Mouse (Mus musculus) yolk sac, embryonic 10.5 days (tissue): Measurements from ENCODE around the gene Tmem60.
A peak's percentile ranks its signal among the peaks of the same experiment; 100 is the strongest.

ENCODE experiments used
- DNase-seq: peaks from one replicate; pipeline ENCODE4 v3.0.0-alpha.2; 2017; ENCODE audit warnings: low spot score

Gene Tmem60

GRCm38 (mm10) chr5:20911741-20912140 is 29.8 kb downstream of the Tmem60 start:
- no peak for DNase-seq

- DNase-seq: peak; percentile 40
These were observed 31.6 kb downstream of the Tmem60 start for GRCm38 (mm10) chr5:20913372-20914275.

- no peak for DNase-seq
These were observed 37.0 kb downstream of the Tmem60 start for GRCm38 (mm10) chr5:20918967-20919366.

GRCm38 (mm10) chr5:20919566-20919965 is 37.6 kb downstream of the Tmem60 start:
- DNase-seq: no peak

GRCm38 (mm10) chr5:20924608-20925007 is 42.6 kb downstream of the Tmem60 start:
- DNase-seq: no peak

- no peak for DNase-seq
These were observed 43.5 kb downstream of the Tmem60 start for GRCm38 (mm10) chr5:20925451-20925850.

- no peak for DNase-seq
These were observed 47.7 kb downstream of the Tmem60 start for GRCm38 (mm10) chr5:20929669-20930151.

GRCm38 (mm10) chr5:20930430-20930829 is 48.4 kb downstream of the Tmem60 start:
- no peak for DNase-seq

- DNase-seq: no peak
These were observed 49.3 kb downstream of the Tmem60 start for GRCm38 (mm10) chr5:20931300-20931699.

GRCm38 (mm10) chr5:20932585-20932984 is 50.6 kb downstream of the Tmem60 start:
- no peak for DNase-seq

GRCm38 (mm10) chr5:20935934-20936333 is 53.9 kb downstream of the Tmem60 start:
- no peak for DNase-seq
